Mouse (Mus musculus): Measurements from ENCODE around the gene Tom1l1.

Tom1l1 gene

GRCm38 (mm10) chr11:90616431-90616830 is 71.7 kb downstream of the Tom1l1 start:
- DNase-seq (ENCODE audit: low spot score) = peak; percentile 28

GRCm38 (mm10) chr11:90614743-90615142 is 73.4 kb downstream of the Tom1l1 start:
- DNase-seq (ENCODE audit: low spot score) = no peak

GRCm38 (mm10) chr11:90612118-90612517 is 76.0 kb downstream of the Tom1l1 start:
- no peak for DNase-seq (ENCODE audit: low spot score)

- DNase-seq (ENCODE audit: low spot score) = no peak
These were observed 85.1 kb downstream of the Tom1l1 start for GRCm38 (mm10) chr11:90603066-90603465.

GRCm38 (mm10) chr11:90595826-90596225 is 92.3 kb downstream of the Tom1l1 start:
- no peak for DNase-seq (ENCODE audit: low spot score)
